Mouse (Mus musculus) cerebellum, postnatal 4 days (tissue): Measurements from ENCODE around the gene Plxnb1.
"Not testable (repeated sequence)": the region's sequence is repeated elsewhere in the genome, so short reads cannot be mapped to it uniquely, and the experiment has no call there.

Source experiments
- DNase-seq, 2 experiments: peaks; one replicate each; pipeline ENCODE4 v3.0.0; 2022; ENCODE audit warnings: low spot score in 2 of 2, mixed read lengths in 1 of 2

Plxnb1 gene

DNA sequence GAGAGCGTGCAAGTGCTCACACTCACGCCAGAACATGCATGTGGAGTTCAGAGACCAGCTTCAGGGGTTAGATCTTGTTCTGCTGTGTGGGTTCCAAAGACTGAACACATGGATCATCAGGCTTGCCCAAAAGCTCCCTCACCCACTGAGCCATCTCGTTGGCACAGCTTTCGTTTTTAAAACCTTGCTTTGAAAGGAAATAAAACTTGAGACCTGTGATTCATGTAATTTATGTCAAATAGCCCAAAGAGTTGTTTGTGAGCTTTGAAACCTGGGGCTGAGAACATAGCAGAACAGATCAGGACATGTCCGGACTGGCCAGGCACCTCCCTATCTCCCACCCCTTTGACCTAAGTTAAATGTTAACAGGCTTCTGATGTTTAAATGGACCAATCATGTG is 34.9 kb downstream of the Plxnb1 start:
- DNase-seq = no peak

DNA sequence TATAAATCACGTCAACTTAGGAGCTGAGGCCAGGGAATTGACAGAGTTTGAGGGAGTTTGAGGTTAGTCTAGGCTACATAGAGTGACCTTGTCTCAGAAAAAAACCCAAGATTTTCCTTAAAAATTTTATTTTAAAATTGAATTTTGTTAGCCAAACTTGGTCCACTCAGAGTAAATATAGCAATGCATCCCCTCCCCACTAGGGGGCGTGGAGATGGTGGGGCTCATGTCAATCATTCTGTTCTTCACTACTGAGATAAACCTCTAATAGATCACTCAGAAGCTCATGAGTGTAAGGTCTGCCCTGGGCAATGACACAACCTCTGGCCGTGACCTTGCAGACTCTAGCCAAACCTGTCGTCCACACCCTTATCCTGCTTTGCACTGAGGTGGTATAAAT is 45.2 kb downstream of the Plxnb1 start:
- DNase-seq = not testable (repeated sequence)

DNA sequence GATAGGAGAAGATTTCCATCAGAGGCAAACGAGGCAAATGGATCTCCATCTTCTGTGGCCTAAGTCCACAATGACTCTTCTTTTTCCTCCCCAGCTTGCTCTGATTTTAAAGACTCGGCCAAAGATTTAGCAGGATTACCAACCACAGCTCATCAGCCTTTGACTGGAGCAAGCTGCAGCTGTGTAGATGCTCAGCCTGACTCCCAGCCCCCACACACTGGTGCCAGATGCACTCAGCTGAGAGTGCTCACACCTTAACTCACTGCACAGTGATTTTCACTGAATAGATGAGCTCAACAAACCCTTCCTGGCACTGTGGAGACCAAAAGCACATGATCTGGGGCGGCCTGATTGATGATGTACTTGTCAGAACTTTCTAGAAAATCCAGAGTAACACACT is 66.8 kb downstream of the Plxnb1 start, which contains the start of gene Fbxw21:
TSS of gene Fbxw21 (minus strand) at position 101 of the 400 bp plus-strand sequence.
- no peak for DNase-seq

DNA sequence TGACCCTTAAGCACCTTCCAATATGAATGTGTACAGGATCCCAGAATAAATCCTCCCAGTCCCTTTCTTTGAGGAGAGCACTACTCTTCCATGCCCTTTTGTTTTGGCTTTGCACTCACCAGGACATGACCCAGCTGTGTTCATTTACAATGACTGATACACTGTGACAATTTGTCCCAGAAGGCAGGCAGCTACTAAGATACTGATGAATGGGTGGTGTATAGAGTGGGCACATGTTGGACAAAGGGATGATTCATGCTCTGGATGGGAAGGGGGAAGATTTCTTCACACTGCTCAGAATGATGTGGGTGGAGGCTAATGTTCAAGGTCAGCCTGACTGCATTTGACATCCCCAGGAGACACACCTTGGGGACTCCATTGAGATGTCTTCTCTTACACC is 72.1 kb downstream of the Plxnb1 start:
- DNase-seq = no peak
